Mouse (Mus musculus) frontal cortex, adult (tissue): Measurements from ENCODE around the gene Hsh2d.
A peak's percentile ranks its signal among the peaks of the same experiment; 100 is the strongest.

Experiments used
- ATAC-seq: cut with Nextera tagmentation; 2 replicates; pipeline ENCODE4 v1.9.2; 2017; ENCODE audit warnings: mild to moderate bottlenecking, moderate library complexity, mixed read lengths; ENCODE audit not compliant: low TSS enrichment

Hsh2d gene

GRCm38 (mm10) chr8:72190215-72190539 is 739 bp downstream of the Hsh2d start:
- ATAC-seq, result no peak

- ATAC-seq, result no peak
These were observed 2.6 kb downstream of the Hsh2d start for GRCm38 (mm10) chr8:72192065-72192464.

- ATAC-seq, result no peak
These were observed 8.6 kb downstream of the Hsh2d start for GRCm38 (mm10) chr8:72197997-72198396.

GRCm38 (mm10) chr8:72208582-72208981 is 19.1 kb downstream of the Hsh2d start:
- ATAC-seq, result no peak

- ATAC-seq, result no peak
These were observed 20.8 kb downstream of the Hsh2d start for GRCm38 (mm10) chr8:72210222-72210621.

GRCm38 (mm10) chr8:72210710-72211109 is 21.3 kb downstream of the Hsh2d start:
- ATAC-seq, result no peak

GRCm38 (mm10) chr8:72211846-72212245 is 22.4 kb downstream of the Hsh2d start:
- no peak for ATAC-seq

GRCm38 (mm10) chr8:72212751-72213150 is 23.3 kb downstream of the Hsh2d start, which contains the start of gene Cib3:
Cib3 (minus strand) TSS chr8:72212837.
- ATAC-seq, result no peak

GRCm38 (mm10) chr8:72213536-72213935 is 24.1 kb downstream of the Hsh2d start, which contains the start of gene Gm11034:
Gm11034 (minus strand) TSS chr8:72213636.
- no peak for ATAC-seq

GRCm38 (mm10) chr8:72215060-72215459 is 25.6 kb downstream of the Hsh2d start:
- ATAC-seq, result no peak

GRCm38 (mm10) chr8:72215871-72216270 is 26.4 kb downstream of the Hsh2d start:
- ATAC-seq, result no peak

- ATAC-seq, result no peak
These were observed 29.5 kb downstream of the Hsh2d start for GRCm38 (mm10) chr8:72218781-72219540.

GRCm38 (mm10) chr8:72219541-72220363 is 30.3 kb downstream of the Hsh2d start, which contains the start of gene Fam32a:
Fam32a (plus strand) TSS chr8:72219730.
- peak; percentile 100 for ATAC-seq

GRCm38 (mm10) chr8:72220758-72221157 is 31.3 kb downstream of the Hsh2d start:
- no peak for ATAC-seq

GRCm38 (mm10) chr8:72222656-72223055 is 33.2 kb downstream of the Hsh2d start:
- no peak for ATAC-seq

GRCm38 (mm10) chr8:72239499-72240402 is 50.3 kb downstream of the Hsh2d start, which contains the start of gene Ap1m1:
Ap1m1 (plus strand) TSS chr8:72240018.
- peak; percentile 98 for ATAC-seq

GRCm38 (mm10) chr8:72240403-72240763 is 50.9 kb downstream of the Hsh2d start:
- no peak; the same call in 1 of the 2 replicates for ATAC-seq

- no peak for ATAC-seq
These were observed 51.5 kb downstream of the Hsh2d start for GRCm38 (mm10) chr8:72240951-72241350.

- no peak for ATAC-seq
These were observed 52.8 kb downstream of the Hsh2d start for GRCm38 (mm10) chr8:72242226-72242625.

GRCm38 (mm10) chr8:72244610-72245009 is 55.2 kb downstream of the Hsh2d start:
- no peak for ATAC-seq
